Mouse (Mus musculus) myocyte (in vitro differentiated cells): Measurements from ENCODE around the gene Yif1b.

Experiments
- CEBPB ChIP-seq: IDR thresholded peaks from 2 replicates; pipeline ENCODE4 v1.6.1; 2011; ENCODE audit warnings: mild to moderate bottlenecking, moderate library complexity; ENCODE audit not compliant: poor library complexity, insufficient read depth, severe bottlenecking
- E2F4 ChIP-seq: IDR thresholded peaks from one replicate; pipeline ENCODE4 v1.6.1; 2011; ENCODE audit warnings: mild to moderate bottlenecking, control low read depth, moderate library complexity; ENCODE audit not compliant: insufficient read depth
- MAX ChIP-seq: IDR thresholded peaks from one replicate; pipeline ENCODE4 v1.6.1; 2011; ENCODE audit warnings: low read depth, mild to moderate bottlenecking, control low read depth
- MYOD1 ChIP-seq, 3 experiments: IDR thresholded peaks; one replicate each; pipeline ENCODE4 v1.6.1; 2011; ENCODE audit warnings: control low read depth in 2 of 3, low read depth in 2 of 3, mild to moderate bottlenecking in 2 of 3, moderate library complexity in 1 of 3; ENCODE audit not compliant: insufficient read length in 2 of 3, control insufficient read depth in 1 of 3
- MYOG ChIP-seq, 3 experiments: IDR thresholded peaks; one replicate each; pipeline ENCODE4 v1.6.1; 2011; ENCODE audit warnings: control low read depth in 2 of 3, low read depth in 2 of 3, mild to moderate bottlenecking in 2 of 3; ENCODE audit not compliant: insufficient read length in 2 of 3, control insufficient read depth in 1 of 3, insufficient read depth in 1 of 3
- POLR2A ChIP-seq: IDR thresholded peaks from one replicate; pipeline ENCODE4 v1.6.1; 2011; ENCODE audit warnings: low read depth, mild to moderate bottlenecking, control low read depth, moderate library complexity; ENCODE audit not compliant: insufficient read length
- POLR2AphosphoS2 ChIP-seq: IDR thresholded peaks from one replicate; pipeline ENCODE4 v1.6.1; 2011; ENCODE audit warnings: low read depth, control low read depth; ENCODE audit not compliant: insufficient read length
- REST ChIP-seq: IDR thresholded peaks from one replicate; pipeline ENCODE4 v1.6.1; 2011; ENCODE audit warnings: mild to moderate bottlenecking, control low read depth, moderate library complexity; ENCODE audit not compliant: insufficient read depth, insufficient read length
- TCF12 ChIP-seq: IDR thresholded peaks from one replicate; pipeline ENCODE4 v1.6.1; 2011; ENCODE audit warnings: mild to moderate bottlenecking, control low read depth; ENCODE audit not compliant: poor library complexity, insufficient read depth, severe bottlenecking
- TCF3 ChIP-seq: IDR thresholded peaks from one replicate; pipeline ENCODE4 v1.6.1; 2011; ENCODE audit warnings: low read depth, control low read depth; ENCODE audit not compliant: insufficient read length
- USF1 ChIP-seq: IDR thresholded peaks from one replicate; pipeline ENCODE4 v1.6.1; 2011; ENCODE audit warnings: low read depth, mild to moderate bottlenecking, control low read depth, moderate library complexity

DNA sequence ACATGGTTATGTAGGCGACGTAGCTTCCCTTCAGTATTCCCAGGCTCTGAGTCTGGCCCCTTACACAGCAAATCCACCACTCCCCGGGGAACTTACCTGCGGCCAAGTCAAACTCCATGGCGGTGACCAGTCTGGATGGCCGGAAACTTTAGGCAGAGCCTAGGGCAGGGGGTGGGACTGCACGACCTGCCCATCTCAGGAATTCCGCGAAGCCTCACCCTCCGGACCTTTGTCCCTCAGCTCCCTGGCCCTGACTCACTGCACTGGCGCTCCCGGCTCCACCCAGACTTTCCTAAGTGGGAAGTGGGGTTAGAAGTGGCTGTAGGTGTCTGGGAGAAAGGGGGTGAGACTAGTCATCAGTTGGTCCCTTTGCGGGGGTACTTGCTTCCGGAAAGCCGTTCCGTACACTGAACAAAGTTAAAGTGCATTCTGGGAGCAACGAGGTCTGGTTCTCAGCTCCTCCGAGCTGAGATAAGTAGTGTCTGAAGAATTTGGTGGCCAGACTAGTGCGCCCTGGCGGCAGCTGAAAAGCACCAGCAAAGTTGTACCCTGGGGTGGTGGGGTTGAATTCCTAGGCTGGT is 10.2 kb downstream of the Yif1b start, which contains the start of gene 2200002D01Rik:
- TF ChIP-seq POLR2A (peak; percentile 14), MYOG (IDR thresholded peaks at IDR 0.05; ENCODE audit: control insufficient read depth in 1 of 3, insufficient read depth in 1 of 3, insufficient read length in 2 of 3, low read depth in 2 of 3) (no peak), USF1 (no peak), TCF3 (no peak), CEBPB (no peak), POLR2AphosphoS2 (peak; percentile 20), MAX (no peak), MYOD1 (IDR thresholded peaks at IDR 0.05; ENCODE audit: control insufficient read depth in 1 of 3, insufficient read length in 2 of 3, low read depth in 2 of 3) (no peak), TCF12 (no peak), E2F4 (no peak), REST (no peak)
